Mouse (Mus musculus) stomach, postnatal 0 days (tissue): ENCODE data around the gene Naaladl1.

Experiments
- CTCF ChIP-seq: IDR thresholded peaks from 2 replicates; pipeline ENCODE4 v1.5.1; 2016; ENCODE audit warnings: antibody characterized with exemption, low read depth, mild to moderate bottlenecking, moderate library complexity
- EP300 ChIP-seq: optimal IDR thresholded peaks from 2 replicates; pipeline ENCODE3; 2016; ENCODE audit warnings: antibody characterized with exemption

- peak; percentile 49 for TF ChIP-seq CTCF
- TF ChIP-seq EP300: no peak
Measured at GRCm38 (mm10) chr19:6156372-6156771, 50.8 kb downstream of the Naaladl1 start.
